10 mouse cellular contexts compared by ENCODE assay signal in genomic region chr6:113024866-113025265, GRCm38 (mm10). TPM values are rescaled to one million over a fixed set of nuclear protein-coding genes. Genes with fewer than 3 reads are reported as not detected.
DNase-seq lines count a peak whose midpoint lies in the region; ATAC-seq and TF ChIP-seq lines count a peak whose summit lies in the region.
"Had no signal": no experiment of that assay in that cellular context is flagged by ENCODE, and none has a peak within 500 bp of the region (broad histone marks: within the 10 kb centered on the region; RNA-seq: fewer than 3 reads in every experiment).

No protein-coding gene starts in this region.

- H3K36me3 ChIP-seq in midbrain, embryonic 15.5 days (replicated peaks): no peaks in the 10 kb centered on the region

- WGBS in midbrain, embryonic 15.5 days: 15% methylated on average over 8 of the region's 8 CpGs

- no peaks in the 10 kb centered on the region for H3K27me3 ChIP-seq in midbrain, embryonic 15.5 days (replicated peaks)

- peak overlapping the region; percentile 66 for H3K27ac ChIP-seq in layer of hippocampus, adult 2 months
- no peak overlapping the region for H3K27ac ChIP-seq in midbrain, embryonic 15.5 days
- H3K27ac ChIP-seq in gastrocnemius, adult 2 months: no peak overlapping the region

- DNase-seq in layer of hippocampus, adult 2 months (ENCODE audit: low spot score in 2 of 2): peak in 1 of 2 experiments; percentile 73
- no peak for DNase-seq in layer of hippocampus, adult 9-10 months (ENCODE audit: low spot score)
- peak; percentile 89 for DNase-seq in NIH3T3 (ENCODE audit: low read depth)
- peak; percentile 52 for DNase-seq in fat pad, adult 2 months (ENCODE audit: extremely low read depth, low read depth, low spot score)
- DNase-seq in gastrocnemius, adult 2 months: no peak
- DNase-seq in urinary bladder, postnatal 4 days (ENCODE audit: low spot score in 2 of 2): no peak
- DNase-seq in thymus, postnatal 25 days: no peak
- DNase-seq: cerebellum, adult 2 months; lung, postnatal 4 days had no signal

- H3K4me1 ChIP-seq in midbrain, embryonic 15.5 days: 0 out of 2 replicates have a peak, but pooled peaks cover 5% of the 10 kb centered on the region

- no peak for TF ChIP-seq CTCF in layer of hippocampus, adult 2 months (conservative IDR thresholded peaks at IDR 0.05)
- no peak for TF ChIP-seq CTCF in gastrocnemius, adult 2 months (IDR thresholded peaks at IDR 0.05)

- H3K4me3 ChIP-seq in layer of hippocampus, adult 2 months: no peak overlapping the region
- no peak overlapping the region for H3K4me3 ChIP-seq in midbrain, embryonic 15.5 days
- H3K4me3 ChIP-seq in gastrocnemius, adult 2 months: no peak overlapping the region

- no peak overlapping the region for H3K9ac ChIP-seq in midbrain, embryonic 15.5 days

- H3K9me3 ChIP-seq in midbrain, embryonic 15.5 days: no peaks in the 10 kb centered on the region

- intact Hi-C loops in gastrocnemius, adult 2 months (cut with DNase I): no loop called here

- H3K4me2 ChIP-seq in midbrain, embryonic 15.5 days: no peak overlapping the region

- ATAC-seq in midbrain, embryonic 15.5 days (replicated peaks): peak; percentile 50; the same call in 1 of the 2 replicates

RNA-seq across cellular contexts. Expression of gene Thumpd3, which starts 21.2 kb away (rescaled TPM):
- total RNA-seq in layer of hippocampus, adult 2 months (2021): 10 to 100 TPM; 38.2 to 40.6 TPM
- polyA plus RNA-seq in midbrain, embryonic 15.5 days (2015; fragmentation: Nextera tagmentation; extraction: Ambion mirVana): 54.1 and 56.2 TPM in 2 replicates
- 10 to 100 TPM; 13.7 to 14.5 TPM for total RNA-seq in gastrocnemius, adult 2 months (2021)

RNA-seq across cellular contexts. Expression of gene Setd5, which starts 52.3 kb away (rescaled TPM):
- 100 to 1,000 TPM; 110 to 113 TPM for total RNA-seq in layer of hippocampus, adult 2 months (2021)
- 46.8 and 47.1 TPM in 2 replicates for polyA plus RNA-seq in midbrain, embryonic 15.5 days (2015; fragmentation: Nextera tagmentation; extraction: Ambion mirVana)
- 10 to 100 TPM; 28.4 to 29.3 TPM for total RNA-seq in gastrocnemius, adult 2 months (2021)

Comparison
In these comparisons a context has a peak if more than half of its experiments do, and no peak if none do; other contexts are left out.
1. DNase-seq: peak in NIH3T3 (single experiment) and fat pad, adult 2 months (single experiment); none in layer of hippocampus, adult 9-10 months (single experiment), gastrocnemius, adult 2 months (single experiment), urinary bladder, postnatal 4 days (0 of 2) and thymus, postnatal 25 days (single experiment).